Mouse (Mus musculus): Measurements from ENCODE around the gene Kcnf1.
"Not testable (repeated sequence)": the region's sequence is repeated elsewhere in the genome, so short reads cannot be mapped to it uniquely, and the experiment has no call there.

GRCm38 (mm10) chr12:17122881-17123280 is 53.8 kb downstream of the Kcnf1 start:
- TF ChIP-seq CTCF (conservative IDR thresholded peaks at IDR 0.05; ENCODE audit: low read length); POU5F1 (IDR thresholded peaks at IDR 0.05; ENCODE audit: borderline replicate concordance, low read length): not testable (repeated sequence)

All from E14TG2a.4 (cell line).